33 mouse cellular contexts compared by ENCODE assay signal in the genomic region with DNA sequence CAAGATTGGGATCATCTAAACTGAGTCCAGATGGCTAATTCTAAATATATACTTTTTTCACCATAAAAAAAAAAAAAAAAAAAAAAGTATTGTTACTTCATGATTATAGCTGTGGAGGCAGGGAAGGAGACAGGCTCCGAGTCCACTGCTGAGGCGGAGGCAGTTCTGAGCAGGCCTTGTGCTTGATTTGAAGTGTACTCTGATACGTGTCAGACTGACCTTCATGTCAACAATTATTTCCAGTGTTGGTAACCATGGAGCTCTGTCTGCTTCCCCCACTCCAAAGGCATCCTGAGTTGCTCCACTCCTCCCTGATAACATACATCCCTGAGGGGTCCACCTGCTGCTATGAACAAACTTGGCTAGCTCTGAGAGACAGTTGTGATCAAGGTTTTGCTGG. TPM values are rescaled to one million over a fixed set of nuclear protein-coding genes. Genes with fewer than 3 reads are reported as not detected.
"Had no signal": no experiment of that assay in that cellular context is flagged by ENCODE, and none has a peak within 500 bp of the region (broad histone marks: within the 10 kb centered on the region; RNA-seq: fewer than 3 reads in every experiment).

No protein-coding gene starts in this region.

- H3K4me2 ChIP-seq: embryonic facial prominence, embryonic 12.5 days; embryonic facial prominence, embryonic 13.5 days; embryonic facial prominence, embryonic 15.5 days; forebrain, embryonic 12.5 days; forebrain, embryonic 13.5 days; forebrain, embryonic 15.5 days had no signal

- ATAC-seq: forebrain, embryonic 13.5 days; forebrain, embryonic 14.5 days; forebrain, embryonic 15.5 days; forebrain, embryonic 16.5 days; forebrain, postnatal 0 days had no signal

- H3K36me3 ChIP-seq: embryonic facial prominence, embryonic 10.5 days; embryonic facial prominence, embryonic 12.5 days; embryonic facial prominence, embryonic 13.5 days; embryonic facial prominence, embryonic 15.5 days; forebrain, embryonic 10.5 days; forebrain, embryonic 12.5 days; forebrain, embryonic 15.5 days had no signal

- H3K4me1 ChIP-seq: embryonic facial prominence, embryonic 10.5 days; embryonic facial prominence, embryonic 12.5 days; embryonic facial prominence, embryonic 13.5 days; embryonic facial prominence, embryonic 15.5 days; forebrain, embryonic 10.5 days; forebrain, embryonic 12.5 days; forebrain, embryonic 13.5 days; forebrain, embryonic 15.5 days had no signal

- H3K9ac ChIP-seq: embryonic facial prominence, embryonic 12.5 days; embryonic facial prominence, embryonic 13.5 days; embryonic facial prominence, embryonic 15.5 days; forebrain, embryonic 12.5 days; forebrain, embryonic 13.5 days; forebrain, embryonic 15.5 days; forebrain, postnatal 0 days had no signal

- DNase-seq: cerebellum, adult 2 months; cerebellum, adult 8-10 months; cerebellum, adult 9-10 months; cerebellum, adult 9-11 months; cerebellum, postnatal 10 days; cerebellum, postnatal 14 days; cerebellum, postnatal 25 days; cerebellum, postnatal 36 days; embryo, embryonic 11 days; forebrain, postnatal 0 days; gastrocnemius, adult 2 months; gastrocnemius, postnatal 10 days; gastrocnemius, postnatal 14 days; gastrocnemius, postnatal 25 days; gastrocnemius, postnatal 36 days; heart, adult 18-20 months; heart, adult 2 months had no signal

- H3K4me3 ChIP-seq: embryonic facial prominence, embryonic 10.5 days; embryonic facial prominence, embryonic 12.5 days; embryonic facial prominence, embryonic 13.5 days; embryonic facial prominence, embryonic 15.5 days; erythroblast, embryonic 14.5 days; forebrain, embryonic 10.5 days; forebrain, embryonic 12.5 days; forebrain, embryonic 13.5 days; forebrain, embryonic 15.5 days; gastrocnemius, adult 2 months; heart, adult 2 months had no signal

- H3K27ac ChIP-seq: embryonic facial prominence, embryonic 10.5 days; embryonic facial prominence, embryonic 12.5 days; embryonic facial prominence, embryonic 13.5 days; embryonic facial prominence, embryonic 15.5 days; forebrain, embryonic 10.5 days; forebrain, embryonic 12.5 days; forebrain, embryonic 13.5 days; forebrain, embryonic 15.5 days; gastrocnemius, adult 2 months; heart, adult 2 months had no signal

- H3K27me3 ChIP-seq: embryonic facial prominence, embryonic 12.5 days; embryonic facial prominence, embryonic 13.5 days; embryonic facial prominence, embryonic 15.5 days; forebrain, embryonic 12.5 days; forebrain, embryonic 13.5 days; forebrain, embryonic 15.5 days had no signal

- H3K9me3 ChIP-seq: embryonic facial prominence, embryonic 10.5 days; embryonic facial prominence, embryonic 12.5 days; embryonic facial prominence, embryonic 13.5 days; embryonic facial prominence, embryonic 15.5 days; forebrain, embryonic 10.5 days; forebrain, embryonic 12.5 days; forebrain, embryonic 13.5 days; forebrain, embryonic 15.5 days had no signal

RNA-seq across cellular contexts. Expression of a gene that starts 18.8 kb away (rescaled TPM):
- polyA plus RNA-seq: cortical plate, adult 2 months; embryonic facial prominence, embryonic 10.5 days; embryonic facial prominence, embryonic 14.5 days; erythroblast, embryonic 14.5 days; forebrain, embryonic 10.5 days; forebrain, embryonic 11.5 days; forebrain, embryonic 12.5 days; frontal cortex, adult 2 months had no signal

RNA-seq across cellular contexts. Expression of a gene that starts 30.3 kb away (rescaled TPM):
- polyA plus RNA-seq: erythroblast, embryonic 14.5 days had no signal

RNA-seq across cellular contexts. Expression of a gene that starts 48.3 kb away (rescaled TPM):
- polyA plus RNA-seq: embryonic facial prominence, embryonic 11.5 days; erythroblast, embryonic 14.5 days had no signal
